Mouse (Mus musculus): ENCODE measurements around the gene Dusp13. TPM values are rescaled to one million over a fixed set of nuclear protein-coding genes. Genes with fewer than 3 reads are reported as not detected.
A peak's percentile ranks its signal among the peaks of the same experiment; 100 is the strongest.

The Dusp13 gene
- polyA plus RNA-seq (2014; fragmentation: Nextera tagmentation; extraction: Ambion mirVana): not detected in 2 replicates

DNA sequence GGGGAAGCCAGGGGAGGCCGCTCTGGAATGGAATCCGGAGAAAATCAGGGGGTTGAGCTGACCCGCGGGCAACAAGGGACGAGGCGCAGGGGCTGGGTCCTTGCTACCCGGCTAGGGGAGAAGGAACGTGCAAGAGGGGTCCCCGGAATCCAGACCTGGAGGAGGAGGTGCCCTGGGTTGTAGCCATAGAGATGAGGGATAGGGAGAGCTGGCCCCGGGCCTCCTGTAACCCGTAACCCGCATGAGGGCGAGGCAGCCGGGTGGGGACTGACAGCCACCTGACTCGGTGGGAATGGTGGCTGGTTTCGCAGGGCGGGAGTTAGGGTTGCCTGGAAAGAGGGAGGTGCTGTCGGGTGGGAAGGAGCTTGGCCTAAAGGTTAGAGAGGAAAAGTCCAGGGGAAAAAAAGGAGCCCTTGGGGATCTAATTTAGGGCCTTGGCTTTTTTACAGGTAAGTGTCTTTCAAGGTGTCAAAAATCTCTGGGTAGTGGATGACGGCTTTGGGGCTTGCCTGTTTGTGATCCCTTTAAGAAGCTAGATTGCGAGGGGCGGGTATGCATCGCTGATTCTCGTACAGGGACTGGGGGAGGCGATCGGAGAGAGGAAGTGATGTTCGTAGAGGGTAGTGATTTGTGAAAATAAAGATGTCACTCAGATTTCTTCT is at the start of gene Dusp13:
TSS of gene Dusp13 (minus strand) at position 301 of the 662 bp plus-strand sequence.
- peak; percentile 77 for DNase-seq (ENCODE audit: low spot score)
- WGBS: under 1% methylated on average over 26 of the region's 26 CpGs
- H3K27me3 ChIP-seq (replicated peaks; ENCODE audit: control insufficient read depth, insufficient read depth, low read length): no peaks in the 10 kb centered on the region
- H3K4me1 ChIP-seq (replicated peaks; ENCODE audit: control insufficient read depth, insufficient read depth, low read length): peaks cover 29% of the 10 kb centered on the region
- peak within 1 kb of the TSS; percentile 98 for H3K4me3 ChIP-seq (ENCODE audit: low read depth, low read length)
- H3K36me3 ChIP-seq (ENCODE audit: control insufficient read depth, insufficient read depth, low read length): no peaks in the 10 kb centered on the region
- peak; percentile 68 for ATAC-seq (replicated peaks; ENCODE audit: low FRiP score)
- H3K27ac ChIP-seq (ENCODE audit: low read depth, low read length): peak within 1 kb of the TSS; percentile 70
- peak within 1 kb of the TSS; percentile 66 for H3K9ac ChIP-seq (ENCODE audit: low read depth, low read length)
- H3K4me2 ChIP-seq: peak within 1 kb of the TSS; percentile 86
- no peaks in the 10 kb centered on the region for H3K9me3 ChIP-seq (ENCODE audit: control insufficient read depth, low read length)

DNA sequence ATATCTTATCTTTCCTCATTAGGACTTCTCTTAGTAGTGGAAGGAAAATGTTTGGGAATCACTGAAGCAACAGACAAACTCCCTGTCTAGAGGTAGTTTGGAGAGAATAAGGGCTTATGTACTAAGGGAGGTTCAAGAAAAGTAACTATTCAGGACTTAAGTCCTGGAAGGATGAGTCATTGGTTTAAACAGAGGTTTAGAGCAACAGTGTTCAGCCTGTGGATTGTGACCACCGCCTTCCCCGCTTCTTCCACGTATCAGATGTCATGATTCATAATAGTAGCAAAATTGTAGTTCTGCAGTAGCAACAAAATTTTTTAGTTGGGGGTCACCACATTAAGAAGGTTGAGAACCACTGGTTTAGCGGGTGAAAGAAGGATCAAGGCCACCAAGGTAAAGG is 49.7 kb upstream of the Dusp13 start:
- H3K27ac ChIP-seq (ENCODE audit: low read depth, low read length): no peak overlapping the region
- 95% methylated on average over 4 of the region's 4 CpGs for WGBS

DNA sequence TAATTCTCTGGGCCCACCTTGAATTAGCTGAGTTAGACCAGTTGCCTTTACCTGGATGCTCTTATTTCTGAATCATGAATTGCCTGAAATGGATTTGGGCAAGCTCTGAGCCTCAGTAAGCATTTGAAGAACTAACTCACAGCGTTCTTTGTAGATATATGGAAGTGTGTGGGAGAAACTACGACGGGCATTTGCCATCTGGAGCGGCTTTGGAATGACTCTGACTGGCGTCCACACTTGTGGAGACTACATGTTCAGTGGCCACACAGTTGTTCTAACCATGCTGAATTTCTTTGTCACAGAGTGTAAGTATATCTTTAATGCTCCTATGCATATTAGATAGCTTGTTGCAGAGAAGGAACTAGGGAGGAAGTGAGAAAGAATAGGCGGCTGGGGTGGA is 41.3 kb upstream of the Dusp13 start:
- Histone ChIP-seq H3K9ac (ENCODE audit: low read depth, low read length) (no peak overlapping the region), H3K4me3 (ENCODE audit: low read depth, low read length) (no peak overlapping the region), H3K36me3 (ENCODE audit: control insufficient read depth, insufficient read depth, low read length) (peaks cover 10% of the 10 kb centered on the region), H3K9me3 (ENCODE audit: control insufficient read depth, low read length) (no peaks in the 10 kb centered on the region), H3K27ac (ENCODE audit: low read depth, low read length) (no peak overlapping the region), H3K27me3 (replicated peaks; ENCODE audit: control insufficient read depth, insufficient read depth, low read length) (no peaks in the 10 kb centered on the region), H3K4me2 (no peak overlapping the region), H3K4me1 (replicated peaks; ENCODE audit: control insufficient read depth, insufficient read depth, low read length) (peaks cover 4% of the 10 kb centered on the region; the same call in 1 of the 2 replicates)
- no peak for ATAC-seq (replicated peaks; ENCODE audit: low FRiP score)
- WGBS: 86% methylated on average over 6 of the region's 6 CpGs
- DNase-seq (ENCODE audit: low spot score): no peak

More for the DNA sequence above, 49.7 kb upstream of the Dusp13 start:
- DNase-seq (ENCODE audit: low spot score) (no peak), ATAC-seq (replicated peaks; ENCODE audit: low FRiP score) (no peak)
- Histone ChIP-seq H3K4me2 (no peak overlapping the region), H3K4me3 (ENCODE audit: low read depth, low read length) (no peak overlapping the region), H3K9me3 (ENCODE audit: control insufficient read depth, low read length) (no peaks in the 10 kb centered on the region), H3K36me3 (ENCODE audit: control insufficient read depth, insufficient read depth, low read length) (no peaks in the 10 kb centered on the region), H3K27me3 (replicated peaks; ENCODE audit: control insufficient read depth, insufficient read depth, low read length) (no peaks in the 10 kb centered on the region), H3K4me1 (replicated peaks; ENCODE audit: control insufficient read depth, insufficient read depth, low read length) (no peaks in the 10 kb centered on the region), H3K9ac (ENCODE audit: low read depth, low read length) (no peak overlapping the region)

DNA sequence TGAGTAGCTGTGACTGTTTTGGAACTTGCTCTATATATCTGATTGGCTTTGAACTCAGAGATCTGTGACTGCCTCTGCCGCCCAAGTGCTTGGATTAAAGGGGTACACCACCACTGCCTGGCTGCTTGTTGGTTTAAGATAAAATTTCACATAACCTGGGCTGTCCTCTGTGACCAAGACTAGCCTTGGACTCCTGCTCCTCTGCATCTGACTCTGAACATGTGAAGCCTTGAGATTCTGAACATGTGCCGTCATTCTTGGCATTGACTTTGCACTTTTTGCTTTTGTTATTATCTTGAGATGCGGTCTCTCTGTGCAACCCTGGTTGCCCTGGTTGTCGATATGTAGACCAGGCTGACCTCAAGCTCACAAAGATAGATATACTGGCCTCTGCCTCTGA is 40.7 kb upstream of the Dusp13 start:
- Histone ChIP-seq H3K27ac (ENCODE audit: low read depth, low read length) (no peak overlapping the region), H3K27me3 (replicated peaks; ENCODE audit: control insufficient read depth, insufficient read depth, low read length) (no peaks in the 10 kb centered on the region), H3K9ac (ENCODE audit: low read depth, low read length) (no peak overlapping the region), H3K4me2 (no peak overlapping the region), H3K36me3 (ENCODE audit: control insufficient read depth, insufficient read depth, low read length) (peaks cover 10% of the 10 kb centered on the region), H3K9me3 (ENCODE audit: control insufficient read depth, low read length) (no peaks in the 10 kb centered on the region), H3K4me1 (replicated peaks; ENCODE audit: control insufficient read depth, insufficient read depth, low read length) (peaks cover 4% of the 10 kb centered on the region; the same call in 1 of the 2 replicates), H3K4me3 (ENCODE audit: low read depth, low read length) (no peak overlapping the region)
- 79% methylated on average over 4 of the region's 4 CpGs for WGBS
- DNase-seq (ENCODE audit: low spot score): no peak
- ATAC-seq (replicated peaks; ENCODE audit: low FRiP score): no peak

DNA sequence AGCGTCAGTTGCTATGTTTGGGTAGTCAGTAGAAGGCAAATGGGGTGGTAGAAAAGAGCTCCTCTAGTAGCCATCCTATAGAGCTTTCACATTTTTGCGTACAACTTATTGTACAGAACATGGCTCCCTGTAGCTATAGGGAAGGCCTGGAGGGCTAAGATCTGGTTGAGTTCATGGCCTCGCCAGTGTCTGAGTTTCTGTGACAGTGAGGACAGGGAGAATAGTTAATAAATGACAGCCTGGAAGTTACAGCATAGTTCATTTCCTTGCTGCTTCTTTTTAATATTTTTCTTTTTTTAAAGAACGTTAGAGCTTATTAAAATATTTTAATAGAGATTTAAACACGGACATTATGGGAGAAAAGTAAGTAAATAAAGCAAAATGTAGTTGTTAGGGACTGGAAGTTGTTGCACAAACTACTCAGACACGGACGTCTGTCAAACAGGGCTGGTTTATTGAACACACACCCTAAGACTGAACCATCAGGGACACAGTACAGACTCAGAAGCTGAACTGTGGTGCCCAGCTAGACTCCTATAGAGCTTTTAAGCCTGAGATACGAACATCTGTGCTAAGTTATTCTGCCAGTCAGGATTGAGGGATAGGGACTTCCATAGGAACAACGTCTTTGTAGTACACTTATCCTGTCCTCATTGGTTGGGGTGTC is 39.7 kb upstream of the Dusp13 start:
- ATAC-seq (replicated peaks; ENCODE audit: low FRiP score) (no peak), DNase-seq (ENCODE audit: low spot score) (no peak)
- H3K4me3 ChIP-seq (ENCODE audit: low read depth, low read length): no peak overlapping the region
- peaks cover 10% of the 10 kb centered on the region for H3K36me3 ChIP-seq (ENCODE audit: control insufficient read depth, insufficient read depth, low read length)
- WGBS: 84% methylated on average over 9 of the region's 9 CpGs
- peaks cover 4% of the 10 kb centered on the region; the same call in 1 of the 2 replicates for H3K4me1 ChIP-seq (replicated peaks; ENCODE audit: control insufficient read depth, insufficient read depth, low read length)
- H3K4me2 ChIP-seq: no peak overlapping the region
- no peak overlapping the region for H3K9ac ChIP-seq (ENCODE audit: low read depth, low read length)
- no peaks in the 10 kb centered on the region for H3K9me3 ChIP-seq (ENCODE audit: control insufficient read depth, low read length)
- H3K27me3 ChIP-seq (replicated peaks; ENCODE audit: control insufficient read depth, insufficient read depth, low read length): no peaks in the 10 kb centered on the region
- no peak overlapping the region; the same call in 1 of the 2 replicates for H3K27ac ChIP-seq (ENCODE audit: low read depth, low read length)

DNA sequence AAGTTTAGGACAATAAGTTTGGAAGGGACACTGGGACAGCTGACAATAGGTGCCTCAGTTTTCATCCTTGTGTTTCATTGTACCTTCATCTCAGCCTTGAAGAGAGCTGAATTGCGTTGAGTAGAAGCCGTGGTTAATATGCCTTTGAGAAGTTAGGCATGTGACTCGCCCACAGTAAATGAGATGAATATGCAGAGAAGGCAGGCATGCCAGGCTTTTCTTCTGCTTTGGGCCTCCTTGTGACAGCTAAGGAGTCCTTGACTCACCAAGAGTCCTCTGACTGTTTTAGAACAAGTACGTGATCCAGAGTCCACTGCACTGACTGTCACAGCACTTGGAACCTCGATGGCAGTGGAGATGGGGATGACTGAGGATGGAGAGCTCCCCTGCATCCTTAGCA is 37.1 kb upstream of the Dusp13 start:
- H3K36me3 ChIP-seq (ENCODE audit: control insufficient read depth, insufficient read depth, low read length): peaks cover 13% of the 10 kb centered on the region

DNA sequence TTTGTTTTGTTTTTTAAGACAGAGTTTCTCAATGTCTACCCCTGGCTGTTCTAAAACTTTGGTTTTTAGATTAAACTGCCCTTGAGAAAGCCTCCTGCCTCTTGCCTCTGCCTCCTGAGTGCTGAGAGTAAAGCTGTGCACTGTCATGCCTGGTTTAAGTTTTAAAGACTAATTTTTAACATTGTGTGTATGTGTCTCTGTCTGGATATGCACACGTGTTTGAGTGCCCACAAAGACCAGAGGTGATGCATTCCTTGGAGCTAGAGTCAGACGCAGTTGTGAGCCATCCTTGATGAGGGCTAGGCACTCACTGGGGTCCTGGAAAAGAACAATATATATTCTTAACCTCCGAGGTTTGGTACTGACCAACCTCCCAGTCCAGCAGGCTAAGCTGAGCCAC is 36.4 kb upstream of the Dusp13 start:
- DNase-seq (ENCODE audit: low spot score) (no peak), ATAC-seq (replicated peaks; ENCODE audit: low FRiP score) (no peak)
- no peak overlapping the region for H3K9ac ChIP-seq (ENCODE audit: low read depth, low read length)
- no peaks in the 10 kb centered on the region for H3K27me3 ChIP-seq (replicated peaks; ENCODE audit: control insufficient read depth, insufficient read depth, low read length)
- H3K27ac ChIP-seq (ENCODE audit: low read depth, low read length): no peak overlapping the region
- no peaks in the 10 kb centered on the region for H3K9me3 ChIP-seq (ENCODE audit: control insufficient read depth, low read length)
- H3K4me3 ChIP-seq (ENCODE audit: low read depth, low read length): no peak overlapping the region
- peaks cover 4% of the 10 kb centered on the region; the same call in 1 of the 2 replicates for H3K4me1 ChIP-seq (replicated peaks; ENCODE audit: control insufficient read depth, insufficient read depth, low read length)
- no peak overlapping the region for H3K4me2 ChIP-seq
- WGBS: 87% methylated on average over 3 of the region's 3 CpGs
- peaks cover 11% of the 10 kb centered on the region for H3K36me3 ChIP-seq (ENCODE audit: control insufficient read depth, insufficient read depth, low read length)

More for the DNA sequence above, 37.1 kb upstream of the Dusp13 start:
- peaks cover 4% of the 10 kb centered on the region; the same call in 1 of the 2 replicates for H3K4me1 ChIP-seq (replicated peaks; ENCODE audit: control insufficient read depth, insufficient read depth, low read length)
- H3K9ac ChIP-seq (ENCODE audit: low read depth, low read length): no peak overlapping the region
- no peak overlapping the region for H3K4me3 ChIP-seq (ENCODE audit: low read depth, low read length)
- no peak overlapping the region for H3K27ac ChIP-seq (ENCODE audit: low read depth, low read length)
- DNase-seq (ENCODE audit: low spot score) (no peak), ATAC-seq (replicated peaks; ENCODE audit: low FRiP score) (no peak)
- H3K4me2 ChIP-seq: no peak overlapping the region
- H3K27me3 ChIP-seq (replicated peaks; ENCODE audit: control insufficient read depth, insufficient read depth, low read length): no peaks in the 10 kb centered on the region
- H3K9me3 ChIP-seq (ENCODE audit: control insufficient read depth, low read length): no peaks in the 10 kb centered on the region
- WGBS: 90% methylated on average over 5 of the region's 5 CpGs

DNA sequence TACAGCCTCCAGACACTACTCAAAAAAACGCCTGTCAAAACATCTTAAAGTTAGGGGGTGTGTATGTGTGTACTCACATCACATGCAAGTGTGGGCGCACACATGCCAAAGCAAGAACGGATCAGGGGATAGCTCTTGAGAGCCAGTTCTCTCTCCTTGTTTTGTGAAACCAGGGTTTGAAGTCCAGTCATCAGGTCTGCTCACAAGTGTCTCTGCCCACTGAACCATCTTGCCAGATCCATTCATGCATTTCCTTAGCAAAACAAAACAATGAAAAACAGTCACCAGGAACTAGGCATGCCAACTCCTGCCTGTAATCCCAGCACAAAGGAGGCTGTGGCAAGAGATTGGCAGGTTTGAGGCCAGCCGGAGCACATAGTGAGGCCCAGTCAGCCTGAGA is 35.5 kb upstream of the Dusp13 start:
- Histone ChIP-seq H3K4me2 (no peak overlapping the region), H3K27me3 (replicated peaks; ENCODE audit: control insufficient read depth, insufficient read depth, low read length) (no peaks in the 10 kb centered on the region), H3K27ac (ENCODE audit: low read depth, low read length) (no peak overlapping the region), H3K9ac (ENCODE audit: low read depth, low read length) (no peak overlapping the region), H3K4me1 (replicated peaks; ENCODE audit: control insufficient read depth, insufficient read depth, low read length) (peaks cover 4% of the 10 kb centered on the region; the same call in 1 of the 2 replicates), H3K4me3 (ENCODE audit: low read depth, low read length) (no peak overlapping the region), H3K36me3 (ENCODE audit: control insufficient read depth, insufficient read depth, low read length) (peaks cover 8% of the 10 kb centered on the region; the same call in 1 of the 2 replicates), H3K9me3 (ENCODE audit: control insufficient read depth, low read length) (no peaks in the 10 kb centered on the region)
- WGBS: 82% methylated on average over 4 of the region's 4 CpGs
- ATAC-seq (replicated peaks; ENCODE audit: low FRiP score) (no peak), DNase-seq (ENCODE audit: low spot score) (no peak)

Measured in liver, embryonic 11.5 days (tissue).